Mouse (Mus musculus) splenic B cell, adult 2 months (primary cell): Measurements from ENCODE around the gene Soat1.

Experiments
- DNase-seq: peaks from one replicate; pipeline ENCODE4 v3.0.0-alpha.2; 2011; ENCODE audit warnings: low read depth, low spot score
- H3K27me3 ChIP-seq: 2 replicates; pipeline ENCODE4 v1.6.1; 2012; ENCODE audit warnings: mild to moderate bottlenecking, low read length, moderate library complexity, mixed read lengths; ENCODE audit not compliant: control insufficient read depth, poor library complexity, insufficient read depth, severe bottlenecking
- H3K36me3 ChIP-seq: 2 replicates; pipeline ENCODE4 v1.6.1; 2012; ENCODE audit warnings: mild to moderate bottlenecking, low read length, moderate library complexity, mixed read lengths; ENCODE audit not compliant: control insufficient read depth, poor library complexity, insufficient read depth, severe bottlenecking

The Soat1 gene

DNA sequence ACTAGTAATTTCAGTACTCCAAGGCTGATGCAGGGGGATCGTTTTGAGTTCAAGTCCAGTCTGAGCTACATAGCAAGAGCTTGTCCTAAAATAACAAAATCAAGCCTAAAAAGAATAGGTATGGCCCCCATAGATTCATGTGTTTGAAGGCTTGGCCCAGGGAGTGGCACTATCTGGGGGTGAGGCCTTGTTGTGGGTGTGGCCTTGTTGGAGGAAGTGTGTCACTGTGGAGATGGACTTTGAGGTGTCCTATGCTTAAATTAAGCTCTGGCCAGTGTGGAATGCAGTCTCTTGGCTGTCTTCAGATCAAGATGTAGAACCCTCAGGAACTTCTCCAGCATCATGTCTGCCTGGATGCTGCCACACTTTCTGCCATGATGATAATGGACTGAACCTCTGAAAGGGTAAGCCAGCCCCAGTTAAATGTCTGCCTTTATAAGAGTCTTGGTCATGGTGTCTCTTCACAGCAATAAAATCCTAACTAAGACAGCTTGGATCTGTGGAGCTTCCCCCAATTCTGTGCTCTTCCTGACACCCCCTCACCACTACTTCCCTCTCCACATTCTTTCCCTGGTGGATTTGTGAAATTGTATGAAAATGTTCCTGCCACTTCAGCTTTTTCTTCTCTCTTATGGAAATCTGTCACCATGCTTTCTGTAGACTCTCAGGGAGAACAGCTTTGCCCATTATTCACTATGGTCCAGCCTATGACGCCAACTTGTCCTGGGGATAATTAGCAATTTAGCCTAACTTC, 18.9 kb downstream of the Soat1 start:
- Histone ChIP-seq H3K27me3 (no peaks in the 10 kb centered on the region), H3K36me3 (peaks cover 8% of the 10 kb centered on the region)
- DNase-seq: no peak

GRCm38 (mm10) chr1:156454384-156454783, 19.7 kb downstream of the Soat1 start:
- peaks cover 10% of the 10 kb centered on the region for H3K36me3 ChIP-seq
- no peak for DNase-seq
- H3K27me3 ChIP-seq: no peaks in the 10 kb centered on the region

GRCm38 (mm10) chr1:156453876-156454275, 20.3 kb downstream of the Soat1 start:
- Histone ChIP-seq H3K27me3 (no peaks in the 10 kb centered on the region), H3K36me3 (peaks cover 10% of the 10 kb centered on the region)
- no peak for DNase-seq

DNA sequence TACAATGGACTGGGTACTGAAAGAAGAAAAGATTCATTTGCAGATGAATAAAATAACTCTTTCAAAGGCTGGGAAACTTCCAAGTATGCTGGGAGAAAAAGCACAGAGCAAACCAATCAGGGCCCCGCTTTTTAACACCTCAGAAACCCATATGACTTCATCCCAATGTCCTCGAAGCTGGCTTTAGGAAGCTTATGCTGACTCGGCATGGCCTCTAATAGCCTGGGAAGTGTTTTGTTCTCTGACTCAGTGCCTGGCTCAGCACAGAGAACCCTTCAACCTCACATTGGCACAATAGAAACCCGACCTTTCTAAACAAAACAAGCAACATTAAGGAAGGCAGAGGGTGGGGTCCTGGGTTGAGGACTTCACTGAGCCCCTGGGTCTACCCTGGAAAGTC, 23.7 kb downstream of the Soat1 start:
- Histone ChIP-seq H3K36me3 (peaks cover 12% of the 10 kb centered on the region), H3K27me3 (no peaks in the 10 kb centered on the region)
- no peak for DNase-seq

GRCm38 (mm10) chr1:156449691-156450090, 24.4 kb downstream of the Soat1 start:
- H3K27me3 ChIP-seq: no peaks in the 10 kb centered on the region
- H3K36me3 ChIP-seq: peaks cover 10% of the 10 kb centered on the region
- no peak for DNase-seq

DNA sequence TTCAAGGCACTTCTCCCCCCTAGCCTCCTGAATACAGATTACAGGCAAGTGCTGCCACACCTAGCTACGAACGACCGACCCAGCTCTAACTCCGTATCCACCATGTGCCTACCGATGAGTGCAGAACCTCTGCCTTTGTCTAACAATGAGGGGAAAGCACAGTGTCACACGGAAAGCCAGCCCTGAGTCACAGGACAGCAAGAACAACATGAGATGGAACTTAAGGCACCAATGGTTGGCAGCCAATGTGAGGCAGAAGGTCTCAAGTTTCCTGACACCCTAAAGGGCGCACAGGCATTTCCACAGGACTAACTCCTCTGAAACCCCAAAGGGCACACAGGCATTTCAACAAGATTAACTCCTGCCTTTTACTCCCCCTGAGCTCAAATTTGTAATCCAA, 25.0 kb downstream of the Soat1 start:
- DNase-seq: no peak
- Histone ChIP-seq H3K36me3 (peaks cover 10% of the 10 kb centered on the region), H3K27me3 (no peaks in the 10 kb centered on the region)

- no peaks in the 10 kb centered on the region for H3K27me3 ChIP-seq
- peaks cover 15% of the 10 kb centered on the region for H3K36me3 ChIP-seq
- no peak for DNase-seq
Observed at GRCm38 (mm10) chr1:156445049-156445448, 29.1 kb downstream of the Soat1 start.

GRCm38 (mm10) chr1:156442776-156443175, 31.4 kb downstream of the Soat1 start:
- no peak for DNase-seq
- H3K36me3 ChIP-seq: peaks cover 14% of the 10 kb centered on the region
- H3K27me3 ChIP-seq: no peaks in the 10 kb centered on the region

GRCm38 (mm10) chr1:156442266-156442665, 31.9 kb downstream of the Soat1 start:
- Histone ChIP-seq H3K27me3 (no peaks in the 10 kb centered on the region), H3K36me3 (peaks cover 14% of the 10 kb centered on the region)
- DNase-seq: no peak

DNA sequence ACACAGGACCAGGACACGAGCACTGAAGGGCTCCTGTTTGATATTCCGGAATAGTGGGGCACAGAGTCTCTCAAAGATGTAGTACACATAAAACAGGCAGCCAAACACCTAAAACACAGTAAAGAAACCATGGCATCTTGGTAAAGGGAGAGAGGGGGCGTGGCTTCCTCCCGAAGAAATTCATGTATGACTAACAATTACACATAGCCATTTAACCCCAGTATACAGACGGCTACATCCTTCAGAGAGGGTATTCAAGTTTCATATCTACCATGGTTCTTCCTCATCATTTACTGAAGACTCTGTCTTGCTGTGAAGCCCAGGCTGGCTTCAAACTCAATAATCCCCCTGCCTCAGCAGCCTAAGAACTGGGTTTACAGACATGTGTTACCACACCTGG, 36.4 kb downstream of the Soat1 start:
- Histone ChIP-seq H3K36me3 (peaks cover 10% of the 10 kb centered on the region), H3K27me3 (no peaks in the 10 kb centered on the region)
- peak; percentile 38 for DNase-seq

- DNase-seq: peak; percentile 88
Observed at GRCm38 (mm10) chr1:156437016-156437708, 37.0 kb downstream of the Soat1 start.

GRCm38 (mm10) chr1:156433497-156433896, 40.6 kb downstream of the Soat1 start:
- DNase-seq: no peak
- H3K27me3 ChIP-seq: no peaks in the 10 kb centered on the region
- peaks cover 8% of the 10 kb centered on the region for H3K36me3 ChIP-seq

More at GRCm38 (mm10) chr1:156437016-156437708, 37.0 kb downstream of the Soat1 start:
- H3K27me3 ChIP-seq: no peaks in the 10 kb centered on the region
- peaks cover 11% of the 10 kb centered on the region for H3K36me3 ChIP-seq

DNA sequence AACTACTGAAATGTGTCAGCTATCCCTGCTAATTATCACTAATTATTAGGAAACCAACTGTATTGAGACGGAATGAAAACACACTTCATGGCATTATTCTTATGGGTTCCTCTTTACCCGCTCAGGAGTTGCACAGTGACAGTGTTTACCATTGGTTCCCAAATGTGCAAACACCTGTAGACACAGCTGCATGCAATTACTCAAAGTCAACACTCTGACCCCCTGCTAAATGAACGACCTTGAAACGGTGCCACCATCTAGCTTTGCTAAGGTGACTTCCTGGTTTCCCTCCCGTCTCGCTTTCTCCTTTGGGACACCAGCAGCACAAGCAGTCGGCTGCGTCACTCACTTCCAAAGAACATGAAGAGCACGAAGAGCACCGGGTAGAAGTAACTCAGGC, 41.6 kb downstream of the Soat1 start:
- DNase-seq: no peak
- Histone ChIP-seq H3K36me3 (peaks cover 8% of the 10 kb centered on the region), H3K27me3 (no peaks in the 10 kb centered on the region)

DNA sequence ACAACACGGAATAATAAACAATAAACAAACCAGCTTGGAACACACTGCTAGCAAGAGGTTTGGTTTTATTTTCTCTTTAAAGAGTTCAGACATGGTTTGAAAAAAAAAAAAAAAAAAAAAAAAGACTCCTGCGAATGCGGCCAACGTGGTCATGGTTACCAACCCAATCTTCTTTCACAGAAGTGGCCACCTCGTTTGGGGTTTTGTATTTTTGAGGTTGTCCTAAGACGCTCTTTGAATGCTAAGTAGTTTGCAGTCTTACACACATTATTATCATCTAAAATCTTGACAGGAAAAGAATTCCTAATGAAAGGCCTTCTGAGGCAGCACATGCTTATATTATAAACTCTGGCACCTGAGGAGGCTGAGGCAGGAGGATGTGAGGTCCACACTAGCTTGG, 45.7 kb downstream of the Soat1 start:
- peaks cover 6% of the 10 kb centered on the region for H3K36me3 ChIP-seq
- H3K27me3 ChIP-seq: no peaks in the 10 kb centered on the region
- DNase-seq: no peak

DNA sequence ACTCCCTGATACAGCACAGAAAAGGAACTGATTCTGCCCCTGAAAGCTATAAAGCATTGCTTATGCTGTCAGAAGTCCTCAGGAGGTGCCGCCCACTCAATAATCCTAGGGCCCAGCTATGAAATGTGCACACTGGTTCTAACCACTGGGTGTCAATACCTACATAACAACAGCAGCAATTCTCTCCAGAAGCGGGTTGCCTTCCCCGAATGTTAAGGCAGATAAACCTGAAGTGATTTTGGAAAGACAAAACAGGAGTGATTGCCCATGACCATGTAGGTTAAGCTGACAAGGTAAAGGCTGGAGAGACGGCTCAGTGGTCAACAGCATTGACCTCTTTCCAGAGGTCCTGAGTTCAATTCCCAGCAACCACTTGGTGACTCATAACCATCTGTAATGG, 48.4 kb downstream of the Soat1 start:
- Histone ChIP-seq H3K27me3 (no peaks in the 10 kb centered on the region), H3K36me3 (peaks cover 2% of the 10 kb centered on the region; the same call in 1 of the 2 replicates)
- no peak for DNase-seq
